Mouse (Mus musculus): ENCODE data around the gene Rin3.

Rin3 gene

DNA sequence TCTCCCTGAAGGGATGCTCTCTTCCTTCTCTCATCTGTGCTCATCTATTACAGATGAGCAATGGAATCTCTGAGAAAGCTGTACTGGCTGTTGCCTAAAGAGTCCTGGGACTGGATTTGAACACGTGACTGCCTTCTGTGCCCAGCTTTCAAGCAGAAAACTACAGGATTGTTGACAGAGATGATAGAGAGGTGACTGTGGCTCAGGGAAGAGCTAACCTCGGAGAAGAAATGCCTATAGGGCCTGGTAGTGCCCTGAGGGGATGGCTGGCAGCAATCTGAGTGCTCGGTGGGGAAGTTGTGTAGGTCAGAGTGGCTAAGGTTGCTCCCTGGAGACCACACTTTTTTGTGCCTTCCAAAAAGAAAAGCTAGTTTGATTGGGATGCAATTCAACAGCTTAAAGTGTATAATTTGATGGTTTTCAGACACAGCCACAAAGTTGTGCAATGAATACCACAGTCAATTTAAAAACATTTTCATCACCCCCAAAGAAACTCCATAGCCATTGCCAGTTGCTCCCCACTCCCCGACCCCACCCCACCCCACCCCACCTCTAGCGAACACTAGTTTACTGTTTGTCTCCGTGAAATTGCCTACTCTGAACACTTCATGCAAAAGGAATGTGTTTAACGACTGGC is 1.9 kb upstream of the Rin3 start:
- in situ Hi-C loops (cut with MboI, MseI): loop anchor here (5.0 to 25.0 kb wide), 2 partner anchors 86 to 1194 kb away; partner anchors contain the start of gene Ppp4r3a (in 1 of the 2)

DNA sequence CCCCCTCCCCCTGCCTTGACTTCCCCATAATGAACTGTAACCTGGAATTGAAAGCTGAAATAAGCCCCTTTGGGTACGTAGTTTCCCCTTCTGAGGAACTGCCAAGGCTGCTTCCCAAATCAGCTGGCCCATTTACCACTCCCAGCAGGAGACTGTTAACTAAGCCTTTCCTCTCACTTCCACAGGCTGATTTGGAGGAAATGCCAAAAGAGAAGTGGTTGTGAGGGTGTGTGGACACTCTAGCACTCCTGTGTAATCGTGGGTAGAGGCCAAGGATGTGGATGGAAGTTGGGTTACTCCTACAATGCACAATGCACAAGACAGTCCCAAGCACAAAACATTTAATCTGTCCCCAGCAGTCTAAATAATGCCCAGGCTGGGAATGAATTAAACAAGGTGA is 722 bp upstream of the Rin3 start:
- in situ Hi-C loops (cut with MboI, MseI): loop anchor here (5.0 to 25.0 kb wide), 2 partner anchors 85 to 1195 kb away; partner anchors contain the start of gene Ppp4r3a (in 1 of the 2)

DNA sequence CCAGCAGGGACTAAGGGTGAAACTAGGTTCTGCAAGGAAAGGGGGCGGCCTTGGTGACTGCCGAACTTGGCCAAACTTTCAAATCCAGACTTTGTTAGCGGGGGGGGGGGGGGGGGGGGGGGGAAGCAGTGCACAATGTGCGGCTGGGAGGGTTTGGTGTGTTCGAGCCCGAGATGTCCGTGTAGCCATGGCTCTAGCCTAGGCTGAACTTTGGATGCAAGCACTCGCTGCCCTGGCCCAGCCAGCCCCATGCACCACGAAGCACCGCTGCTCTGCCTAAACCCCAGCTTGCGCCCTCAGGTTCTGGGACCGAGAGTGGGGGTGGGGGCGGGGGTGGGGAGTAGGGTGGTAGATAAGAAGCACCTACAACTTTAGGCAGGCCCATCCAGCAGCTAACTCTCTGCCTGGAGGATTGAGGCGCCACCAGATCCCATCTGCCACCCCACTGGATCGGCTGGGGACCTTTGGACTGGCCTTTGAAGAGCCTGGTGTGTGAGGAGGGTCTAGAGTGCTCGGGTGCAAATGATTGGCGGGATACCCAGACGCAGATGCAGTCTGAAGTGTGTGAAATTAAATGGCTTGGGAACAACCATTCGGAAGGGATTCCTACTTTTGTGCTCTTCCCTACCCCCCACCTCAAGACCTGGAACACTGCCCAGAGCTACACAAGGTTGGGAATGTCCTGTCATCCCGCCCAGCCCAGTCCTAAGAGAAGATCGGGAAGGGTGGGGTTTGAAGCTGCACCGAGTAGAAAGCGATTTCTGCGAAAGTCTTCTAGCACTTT is 827 bp downstream of the Rin3 start:
- in situ Hi-C loops (cut with MboI, MseI): loop anchor here (5.0 to 25.0 kb wide), 2 partner anchors 84 to 1196 kb away; partner anchors contain the start of gene Ppp4r3a (in 1 of the 2)

DNA sequence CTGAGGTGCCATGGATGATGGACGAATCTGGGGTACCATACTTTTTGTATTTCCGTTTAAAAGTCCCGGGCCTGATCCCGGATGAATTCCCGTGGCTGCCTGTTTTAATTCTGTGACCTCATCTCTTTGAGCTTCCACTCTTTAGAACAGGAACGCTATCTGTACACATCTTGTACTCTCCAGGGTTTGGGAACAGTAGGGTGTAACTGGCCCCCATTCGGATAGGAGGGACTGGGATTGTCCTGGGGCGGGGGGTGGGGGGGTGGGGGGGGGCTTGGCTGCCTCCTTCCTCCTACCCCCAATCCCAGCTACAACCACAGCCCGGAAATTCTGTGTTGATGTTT is 1.4 kb downstream of the Rin3 start:
- in situ Hi-C loops (cut with MboI, MseI): loop anchor here (5.0 to 25.0 kb wide), 2 partner anchors 83 to 1197 kb away; partner anchors contain the start of gene Ppp4r3a (in 1 of the 2)

DNA sequence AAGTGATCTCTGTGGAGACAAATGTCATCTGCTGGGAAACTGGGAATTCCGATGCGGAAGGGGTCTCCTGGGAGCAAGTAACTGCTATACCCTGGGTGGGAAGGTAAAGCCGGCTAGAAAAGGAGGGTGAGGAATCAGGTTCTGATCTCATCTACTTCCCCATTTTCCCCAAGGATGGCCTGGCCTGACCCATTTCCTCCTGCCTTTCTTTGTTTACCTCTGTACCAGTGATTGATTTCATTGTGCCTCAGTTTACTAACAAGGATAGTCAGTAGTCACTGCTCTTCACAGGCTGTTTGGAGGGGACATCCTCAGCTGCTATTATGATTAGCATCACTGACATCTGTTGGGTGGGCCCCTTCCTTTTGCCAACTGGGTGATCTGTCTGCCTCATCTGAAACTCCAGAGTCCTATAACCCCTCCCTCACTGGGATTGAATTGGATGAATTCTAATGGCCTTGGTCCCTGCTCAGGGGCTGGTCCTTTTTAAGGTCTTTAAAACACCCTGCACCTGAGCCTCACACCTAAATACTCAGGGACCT is 1.8 kb downstream of the Rin3 start:
- in situ Hi-C loops (cut with MboI, MseI): loop anchor here (5.0 to 25.0 kb wide), 3 partner anchors 53 to 1197 kb away; partner anchors contain the start of gene Ppp4r3a (in 1 of the 2)

DNA sequence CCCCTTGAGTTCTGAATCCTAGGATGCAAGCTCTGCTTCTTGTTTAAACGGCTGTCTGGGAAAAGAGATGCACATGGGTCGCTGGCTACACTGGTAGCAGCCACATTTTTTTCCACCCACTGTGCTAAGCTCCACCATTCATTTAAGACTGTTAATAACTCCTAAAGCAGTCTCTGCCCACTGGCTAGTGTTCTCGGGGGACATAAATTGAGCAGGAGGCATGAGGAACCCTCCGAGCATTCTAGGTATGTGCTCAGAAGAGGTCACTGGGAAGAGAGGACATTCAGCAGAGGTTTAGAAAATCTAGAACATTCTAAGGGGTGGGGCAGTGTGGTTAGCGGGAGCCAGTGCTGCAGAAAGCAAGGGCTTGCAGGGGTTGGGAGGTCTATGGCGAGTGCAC is 2.5 kb downstream of the Rin3 start:
- in situ Hi-C loops (cut with MboI, MseI): loop anchor here in 1 of 2 experiments (5.0 to 25.0 kb wide), 2 partner anchors 52 to 1198 kb away; partner anchors contain the start of gene Ppp4r3a

DNA sequence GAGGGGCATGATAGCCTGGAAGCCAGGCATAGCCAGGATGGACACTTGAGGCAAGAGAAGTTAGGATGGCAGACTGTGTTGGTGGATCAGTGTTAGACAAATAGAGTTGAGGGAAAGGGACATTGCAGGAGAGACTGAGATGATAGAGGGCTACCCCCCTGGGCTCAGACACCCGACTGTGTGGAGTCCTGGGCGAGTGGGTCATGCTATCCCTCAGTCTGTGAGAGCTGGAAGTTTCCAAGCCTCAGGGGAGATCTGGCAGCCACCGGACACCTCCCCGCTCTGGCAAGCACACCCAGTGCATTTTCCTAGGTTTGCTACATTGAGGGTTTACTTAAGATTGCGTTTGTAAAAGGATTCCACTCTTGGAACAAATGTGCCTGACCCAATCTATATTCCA is 2.9 kb downstream of the Rin3 start:
- in situ Hi-C loops (cut with MboI, MseI): loop anchor here in 1 of 2 experiments (5.0 to 25.0 kb wide), 2 partner anchors 52 to 1198 kb away; partner anchors contain the start of gene Ppp4r3a

DNA sequence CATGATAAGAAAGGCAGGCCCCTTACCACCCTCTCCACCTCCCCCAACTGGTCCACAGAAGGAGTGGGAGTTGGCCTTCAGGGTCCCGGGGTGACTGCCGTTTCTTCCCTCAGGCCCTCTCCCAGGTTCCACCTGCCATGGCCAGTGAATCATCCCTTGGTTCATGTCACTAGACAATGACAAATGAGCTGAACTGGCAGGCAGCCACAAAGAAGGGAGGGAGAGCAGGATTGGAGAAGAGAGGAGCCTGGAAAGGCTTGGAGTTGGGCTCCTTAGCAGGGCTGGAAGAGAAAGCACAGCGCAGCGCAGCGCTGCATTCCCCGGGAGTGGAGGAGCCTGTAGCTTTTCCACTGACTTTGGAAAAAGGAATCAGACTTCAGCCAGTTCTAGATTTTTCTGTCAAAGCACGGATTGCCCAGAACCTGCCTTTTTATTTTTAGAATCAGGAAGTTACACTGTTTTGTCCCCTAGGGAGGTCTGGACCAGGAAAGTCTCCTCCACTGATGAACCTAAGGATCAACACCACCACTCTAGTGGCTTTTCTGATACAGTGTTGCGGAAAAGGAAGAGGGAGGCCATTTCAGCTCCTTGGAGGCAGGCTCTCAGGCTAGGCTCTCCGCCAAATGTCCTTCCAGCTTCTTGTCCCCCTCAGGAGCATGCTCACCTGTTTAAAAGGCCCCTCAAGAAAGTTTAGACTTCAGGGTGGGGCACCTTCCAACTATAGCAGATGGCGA is 4.0 kb downstream of the Rin3 start:
- in situ Hi-C loops (cut with MboI, MseI): loop anchor here in 1 of 2 experiments (5.0 to 25.0 kb wide), 2 partner anchors 50 to 1200 kb away; partner anchors contain the start of gene Ppp4r3a

DNA sequence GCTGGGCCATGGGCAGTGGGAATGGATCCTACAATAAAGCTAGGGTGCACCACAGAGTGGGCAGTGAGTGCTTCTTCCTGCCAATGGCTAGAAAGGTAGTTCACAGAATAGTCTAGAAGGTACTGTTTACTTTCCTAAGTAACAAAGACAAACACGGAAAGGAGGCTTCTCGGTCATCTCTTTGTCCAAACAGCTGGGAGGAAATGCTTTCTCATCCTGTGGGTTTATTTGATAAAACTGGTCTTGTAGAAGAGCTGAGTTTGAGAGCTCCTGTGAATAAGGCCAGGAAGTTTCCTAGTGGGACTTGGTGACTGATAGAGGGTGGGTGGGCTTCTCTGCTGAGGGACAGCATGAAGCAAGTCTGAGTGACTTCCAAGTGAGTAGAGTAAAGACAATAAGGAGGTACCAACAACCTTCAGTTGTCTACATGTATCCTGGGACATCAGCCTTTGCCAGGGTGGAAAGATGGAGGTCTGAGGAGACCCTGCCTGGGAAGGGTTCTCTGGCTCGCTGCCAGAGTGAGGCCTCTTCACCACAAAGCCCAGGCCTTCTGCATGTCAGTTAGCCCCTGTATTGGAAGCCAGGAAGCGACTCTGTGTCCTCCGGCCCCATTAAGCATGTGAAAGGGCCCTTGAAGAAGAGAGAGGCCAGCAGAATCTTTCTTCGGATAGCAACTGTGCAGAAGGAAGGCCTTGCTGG is 5.2 kb downstream of the Rin3 start:
- in situ Hi-C loops (cut with MboI, MseI): loop anchor here in 1 of 2 experiments (5.0 to 25.0 kb wide), 2 partner anchors 49 to 1201 kb away; partner anchors contain the start of gene Ppp4r3a

DNA sequence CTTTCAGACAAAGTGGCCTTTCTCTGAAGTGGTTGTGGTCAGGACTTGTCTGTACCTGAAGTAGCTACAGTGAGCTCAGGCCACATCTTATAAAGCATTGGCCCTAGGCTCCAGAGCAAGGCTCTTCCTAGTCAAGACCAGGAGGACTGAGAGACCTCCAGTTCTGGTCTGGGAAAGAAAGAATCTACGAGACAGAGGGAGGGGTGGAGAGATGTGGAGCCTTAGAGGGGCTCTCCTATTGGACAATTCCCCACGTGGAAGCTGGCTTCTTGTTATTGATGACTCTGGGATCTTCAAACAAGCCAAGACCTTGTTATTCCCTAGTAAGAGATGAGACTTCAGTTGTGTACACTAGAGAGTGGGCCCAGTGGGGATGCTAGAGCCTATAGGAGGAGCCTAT is 6.0 kb downstream of the Rin3 start:
- in situ Hi-C loops (cut with MboI, MseI): loop anchor here in 1 of 2 experiments (5.0 to 25.0 kb wide), 2 partner anchors 48 to 1202 kb away; partner anchors contain the start of gene Ppp4r3a

DNA sequence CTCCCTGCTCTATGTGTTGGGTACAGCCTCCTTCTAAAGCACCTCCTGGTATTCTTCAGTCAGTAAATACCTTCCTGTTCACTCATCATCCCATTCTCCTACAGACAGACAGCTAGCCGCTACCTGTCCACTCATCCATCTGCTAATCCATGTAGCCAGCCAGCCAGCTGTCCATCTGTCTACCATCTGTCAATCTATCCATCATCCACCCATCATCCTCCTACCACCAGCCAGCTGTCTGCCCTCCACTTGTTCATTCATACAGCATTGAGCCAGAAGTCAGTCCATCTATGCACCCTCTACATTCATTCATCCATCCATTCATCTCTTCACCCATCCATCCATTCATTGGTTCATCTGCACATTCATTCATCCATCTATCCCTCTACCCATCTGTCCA is 6.7 kb downstream of the Rin3 start:
- in situ Hi-C loops (cut with MboI, MseI): loop anchor here in 1 of 2 experiments (5.0 to 25.0 kb wide), 2 partner anchors 48 to 1202 kb away; partner anchors contain the start of gene Ppp4r3a

DNA sequence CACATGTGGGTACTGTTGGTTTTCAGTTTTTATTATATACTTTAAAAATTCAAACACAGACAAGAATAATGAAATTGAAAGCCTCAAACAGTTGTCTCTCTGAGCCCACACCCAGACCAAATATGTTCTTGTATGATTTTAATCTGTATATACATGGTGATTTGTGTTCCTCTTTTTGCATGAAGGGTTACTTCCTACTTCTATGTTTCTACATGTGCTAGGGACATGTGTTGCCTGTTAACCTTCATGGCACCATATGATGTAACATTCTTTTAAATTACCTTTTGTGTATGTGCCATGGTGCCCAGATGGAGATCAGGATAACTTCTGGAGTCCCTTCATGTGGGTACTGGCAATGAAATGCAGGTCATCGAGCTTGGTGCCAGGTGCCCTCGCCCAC is 7.8 kb downstream of the Rin3 start:
- in situ Hi-C loops (cut with MboI, MseI): loop anchor here in 1 of 2 experiments (10.0 to 25.0 kb wide), 2 partner anchors 1044 to 1203 kb away; partner anchors contain the start of gene Ppp4r3a

DNA sequence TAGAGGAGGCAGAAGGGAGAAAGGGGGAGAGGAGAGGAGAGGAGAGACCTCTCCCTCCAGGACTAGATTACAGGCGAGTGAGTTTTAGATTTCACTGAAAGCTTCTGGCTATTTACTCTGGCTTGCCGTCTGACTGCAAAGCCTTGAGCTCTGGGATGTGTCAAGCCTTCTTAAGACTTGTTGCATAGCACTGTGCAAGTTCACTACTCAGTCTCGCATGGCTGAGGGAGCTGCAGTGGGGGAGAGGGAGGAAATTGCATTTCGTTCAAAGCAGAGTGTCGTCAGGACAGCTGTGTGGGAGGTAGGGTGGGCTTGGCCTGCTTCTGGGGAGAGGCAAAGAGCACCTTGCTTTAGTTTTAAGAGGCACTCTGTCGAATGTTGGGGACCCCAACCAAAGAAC is 8.8 kb downstream of the Rin3 start:
- in situ Hi-C loops (cut with MboI, MseI): loop anchor here in 1 of 2 experiments (10.0 to 25.0 kb wide), 2 partner anchors 1043 to 1204 kb away; partner anchors contain the start of gene Ppp4r3a

DNA sequence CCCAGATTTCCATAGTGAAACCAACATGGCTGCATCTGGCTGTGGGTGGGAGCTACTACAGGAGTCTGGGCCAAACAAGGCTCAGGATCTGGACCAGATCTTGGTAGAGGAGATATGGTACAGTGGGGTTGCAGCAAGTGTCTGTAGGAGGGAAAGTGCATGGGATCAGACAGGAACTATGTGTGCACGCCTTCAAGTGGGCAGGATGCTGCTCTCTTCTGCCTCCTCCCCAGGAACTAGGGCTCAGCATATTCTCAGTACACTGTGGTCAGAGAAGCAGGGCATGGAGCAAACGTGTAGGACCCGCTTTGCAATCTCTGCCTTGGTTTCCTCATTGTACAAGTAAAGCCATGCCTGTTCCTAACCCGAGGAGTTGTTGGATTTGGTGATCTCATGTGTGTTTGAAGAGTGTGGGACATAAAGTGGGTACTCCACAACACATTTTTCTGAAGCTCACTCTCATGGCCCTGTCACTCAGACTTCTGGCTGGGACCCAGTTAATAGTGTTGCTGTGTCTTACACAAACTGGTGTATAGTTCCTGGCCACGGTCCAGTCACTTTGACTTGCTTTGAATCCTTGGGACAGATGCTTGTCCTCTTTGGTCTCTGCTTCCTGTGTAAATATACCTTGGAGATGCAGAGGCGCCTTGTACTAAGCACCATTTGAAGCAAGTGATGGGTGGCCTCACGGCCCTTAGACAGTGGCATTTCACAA is 9.8 kb downstream of the Rin3 start:
- in situ Hi-C loops (cut with MboI, MseI): loop anchor here in 1 of 2 experiments (10.0 to 25.0 kb wide), 2 partner anchors 1042 to 1205 kb away; partner anchors contain the start of gene Ppp4r3a

DNA sequence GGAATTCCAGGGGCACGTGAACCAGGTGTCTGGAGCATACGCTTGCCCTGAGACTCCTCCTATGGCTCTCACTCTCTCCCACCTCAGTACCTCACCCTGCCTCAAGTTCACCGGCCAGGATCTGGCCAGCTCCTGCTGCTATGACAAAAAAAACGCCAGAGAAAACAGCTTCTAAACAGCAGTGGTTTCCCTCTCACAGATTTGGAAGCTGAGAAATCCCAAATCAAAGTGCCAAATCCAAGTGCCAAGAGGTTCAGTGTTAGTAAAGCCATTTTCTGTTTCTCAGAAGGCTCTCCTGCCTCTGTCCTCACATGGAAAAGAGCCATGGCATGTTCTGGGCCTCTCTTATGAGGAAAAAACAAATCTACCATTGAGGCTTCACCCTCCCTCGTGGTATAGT is 11.8 kb downstream of the Rin3 start:
- in situ Hi-C loops (cut with MboI, MseI): loop anchor here in 1 of 2 experiments (10.0 to 25.0 kb wide), 2 partner anchors 1040 to 1207 kb away; partner anchors contain the start of gene Ppp4r3a

DNA sequence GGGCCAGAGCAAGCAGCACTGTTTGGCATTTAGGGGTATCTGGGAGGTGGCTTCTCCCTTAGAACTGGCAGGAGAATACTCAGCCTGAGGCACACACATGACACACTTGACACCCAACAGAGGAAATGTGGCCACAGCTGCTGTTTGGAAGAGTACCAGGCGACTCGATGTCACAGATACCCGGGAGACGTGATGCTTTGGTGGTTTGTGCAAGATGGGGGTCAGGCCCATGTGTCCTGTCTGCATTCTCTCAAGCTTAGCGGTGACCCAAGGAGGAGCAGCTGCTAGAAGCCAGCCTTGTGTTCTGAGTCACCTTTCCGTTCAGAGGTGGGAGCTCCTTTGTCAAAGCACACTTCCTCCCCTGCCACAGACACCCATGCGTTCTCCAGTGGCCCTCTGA is 12.4 kb downstream of the Rin3 start:
- in situ Hi-C loops (cut with MboI, MseI): loop anchor here in 1 of 2 experiments (10.0 to 25.0 kb wide), 2 partner anchors 1040 to 1208 kb away; partner anchors contain the start of gene Ppp4r3a

DNA sequence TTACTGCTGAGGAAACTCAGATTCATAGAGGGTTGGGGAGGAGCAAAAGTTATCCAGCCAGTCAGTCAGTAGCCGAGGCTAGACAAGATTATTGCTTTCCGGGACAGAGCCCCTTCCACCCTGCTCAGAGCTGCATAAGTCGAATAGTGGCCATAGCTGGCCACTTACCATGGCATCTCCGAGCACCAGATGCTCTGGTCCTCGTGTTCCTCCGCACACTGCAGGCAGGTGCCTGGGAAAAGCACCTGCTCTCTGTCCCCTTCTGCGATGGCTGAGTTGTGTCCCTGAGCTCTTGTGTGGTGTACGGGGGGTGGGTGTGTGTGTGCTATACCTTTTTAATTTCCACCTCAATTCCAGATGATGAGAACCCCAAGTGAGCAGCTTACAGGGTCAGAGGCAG is 12.8 kb downstream of the Rin3 start:
- in situ Hi-C loops (cut with MboI, MseI): loop anchor here in 1 of 2 experiments (10.0 to 25.0 kb wide), 2 partner anchors 1039 to 1208 kb away; partner anchors contain the start of gene Ppp4r3a

DNA sequence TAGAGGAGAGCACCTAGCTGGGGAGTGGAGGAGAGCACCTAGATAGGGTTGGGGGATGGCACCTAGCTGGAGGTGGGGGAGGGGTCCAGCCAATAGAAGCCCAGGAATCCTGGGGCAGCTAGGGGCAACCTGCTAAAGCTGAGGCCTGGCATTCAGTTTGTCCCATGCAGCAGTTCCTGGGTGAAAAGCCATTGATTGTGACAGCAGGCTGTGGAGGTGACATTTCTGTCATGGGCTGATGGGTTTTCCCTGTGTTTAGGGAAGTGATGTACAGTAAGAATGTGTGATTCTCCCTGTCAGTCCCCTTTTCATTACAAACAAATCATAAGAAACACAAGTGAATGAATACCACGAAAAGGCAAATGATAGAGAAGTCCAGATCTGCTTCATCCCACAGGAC is 13.5 kb downstream of the Rin3 start:
- in situ Hi-C loops (cut with MboI, MseI): loop anchor here in 1 of 2 experiments (10.0 to 25.0 kb wide), 2 partner anchors 1038 to 1209 kb away; partner anchors contain the start of gene Ppp4r3a

DNA sequence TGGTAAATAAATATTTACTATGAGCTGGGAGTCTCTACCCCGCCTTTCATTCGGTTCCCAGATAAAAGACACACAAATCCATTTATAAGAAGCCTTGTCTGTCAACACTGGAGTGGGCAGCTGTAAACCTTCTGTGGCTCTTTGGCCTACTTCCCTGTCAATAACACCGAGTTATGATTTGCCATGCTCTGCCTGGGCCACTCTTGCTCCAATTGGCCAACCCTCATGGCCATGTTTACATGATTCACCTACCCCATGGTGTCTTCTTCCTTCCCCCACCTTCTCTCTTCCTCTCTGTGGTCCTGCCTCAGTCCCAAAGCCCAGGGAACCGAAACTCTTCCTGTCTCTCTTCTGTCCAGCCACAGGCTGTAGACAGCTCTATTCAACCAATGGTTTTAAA is 14.1 kb downstream of the Rin3 start:
- in situ Hi-C loops (cut with MboI, MseI): loop anchor here in 1 of 2 experiments (10.0 to 25.0 kb wide), 2 partner anchors 1038 to 1210 kb away; partner anchors contain the start of gene Ppp4r3a
